Mouse (Mus musculus) erythroblast, embryonic 14.5 days (primary cell): Measurements from ENCODE around the gene Syt9.

ENCODE experiments used
- GATA1 ChIP-seq: IDR thresholded peaks from 2 replicates; pipeline ENCODE4 v1.6.1; 2012; ENCODE audit warnings: low read length, inconsistent platforms, mixed read lengths
- TAL1 ChIP-seq: IDR thresholded peaks from 3 replicates; pipeline ENCODE4 v1.6.1; 2012; ENCODE audit warnings: low read length, inconsistent platforms, mixed read lengths

GRCm38 (mm10) chr7:107461699-107462440, 91.3 kb downstream of the Syt9 start:
- TF ChIP-seq GATA1, result no peak
- TF ChIP-seq TAL1, result no peak
